Mouse (Mus musculus) kidney, adult 2 months (tissue): Measurements from ENCODE around the gene Wars. TPM values are rescaled to one million over a fixed set of nuclear protein-coding genes. Genes with fewer than 3 reads are reported as not detected.
A peak's percentile ranks its signal among the peaks of the same experiment; 100 is the strongest.

ENCODE experiments used
- DNase-seq: peaks from one replicate; pipeline ENCODE4 v3.0.0; 2021
- H3K27ac ChIP-seq: fragments of 200-500 bp; 2 replicates; pipeline ENCODE4 v1.5.1; 2012; ENCODE audit warnings: low read depth, low read length, control low read depth, inconsistent platforms; ENCODE audit not compliant: insufficient read depth
- H3K27me3 ChIP-seq: fragments of 200-500 bp; replicated peaks from 2 replicates; pipeline ENCODE4 v1.6.1; 2012; ENCODE audit warnings: mild to moderate bottlenecking, moderate library complexity, low read length, inconsistent platforms; ENCODE audit not compliant: control insufficient read depth, insufficient read depth
- H3K36me3 ChIP-seq: fragments of 200-500 bp; 2 replicates; pipeline ENCODE4 v1.6.1; 2012; ENCODE audit warnings: mild to moderate bottlenecking, moderate library complexity, low read length, inconsistent platforms; ENCODE audit not compliant: control insufficient read depth, insufficient read depth
- H3K4me1 ChIP-seq: fragments of 200-500 bp; 2 replicates; pipeline ENCODE4 v1.6.1; 2011; ENCODE audit warnings: low read length; ENCODE audit not compliant: control insufficient read depth, insufficient read depth
- H3K4me3 ChIP-seq: fragments of 200-500 bp; 2 replicates; pipeline ENCODE4 v1.5.1; 2011; ENCODE audit warnings: mild to moderate bottlenecking, low read depth, low read length, control low read depth; ENCODE audit not compliant: insufficient read depth
- CTCF ChIP-seq: fragments of 200-500 bp; conservative IDR thresholded peaks from 2 replicates; pipeline ENCODE4 v1.5.1; 2011; ENCODE audit warnings: low read depth, mild to moderate bottlenecking, control low read depth, low read length, moderate library complexity, mixed read lengths; ENCODE audit not compliant: insufficient read depth, insufficient read length
- POLR2A ChIP-seq: fragments of 200-500 bp; IDR thresholded peaks from one replicate; pipeline ENCODE4 v1.6.1; 2011; ENCODE audit warnings: low read depth, low read length, control low read depth
- WGBS: fragments of 180-500 bp; shearing (Covaris S2); methylation state at CpG from one replicate; pipeline ENCODE4 v1.1.7; 2018; 5-methylcytosine and 5-hydroxymethylcytosine counted together
- polyA plus RNA-seq: library from polyadenylated mRNA; depleted of rRNA; stranded (reverse); fragments of >200 nt; gene quantifications from 2 replicates; pipeline ENCODE4 v1.2.3, GENCODE M21; 2012

Wars gene
- polyA plus RNA-seq, 1 experiment: 54.4 TPM

DNA sequence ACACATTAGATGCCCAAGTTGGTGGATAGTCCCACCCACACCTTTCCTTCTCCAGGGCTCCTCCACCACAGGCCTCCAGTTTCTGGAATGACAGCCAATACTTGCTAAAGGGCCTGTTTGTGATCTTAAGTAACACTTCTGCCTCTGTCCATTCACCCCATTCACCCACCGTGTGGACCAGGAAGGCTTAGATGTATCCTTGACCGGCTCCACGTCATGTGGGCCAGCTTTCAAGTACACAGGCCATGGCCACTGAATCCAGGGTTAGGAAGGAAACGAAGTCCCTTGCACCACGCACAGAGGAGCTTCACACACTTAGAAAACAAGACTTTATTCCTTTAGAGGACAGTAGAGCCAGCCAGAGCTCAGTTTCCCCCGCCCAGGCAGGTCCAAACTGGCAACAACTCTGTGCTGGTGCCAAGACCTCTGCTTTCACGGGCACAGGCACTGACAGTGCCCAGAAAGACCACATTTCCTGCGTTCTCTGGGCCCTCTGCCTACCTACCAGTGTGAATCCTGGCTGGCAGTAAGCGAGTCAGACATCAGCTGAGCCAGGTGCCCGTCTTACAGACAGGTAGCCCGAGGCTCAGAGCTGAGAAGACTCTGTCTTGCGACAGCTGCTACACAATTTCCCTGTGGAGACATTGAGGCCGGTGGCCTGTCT is 68.3 kb downstream of the Wars start:
- no peak for TF ChIP-seq CTCF
- TF ChIP-seq POLR2A: no peak
- no peaks in the 10 kb centered on the region for H3K4me1 ChIP-seq
- H3K4me3 ChIP-seq: no peak overlapping the region
- H3K27ac ChIP-seq: no peak overlapping the region
- no peaks in the 10 kb centered on the region for H3K27me3 ChIP-seq
- H3K36me3 ChIP-seq: no peaks in the 10 kb centered on the region
- no peak for DNase-seq
- WGBS: 90% methylated on average over 13 of the region's 13 CpGs

DNA sequence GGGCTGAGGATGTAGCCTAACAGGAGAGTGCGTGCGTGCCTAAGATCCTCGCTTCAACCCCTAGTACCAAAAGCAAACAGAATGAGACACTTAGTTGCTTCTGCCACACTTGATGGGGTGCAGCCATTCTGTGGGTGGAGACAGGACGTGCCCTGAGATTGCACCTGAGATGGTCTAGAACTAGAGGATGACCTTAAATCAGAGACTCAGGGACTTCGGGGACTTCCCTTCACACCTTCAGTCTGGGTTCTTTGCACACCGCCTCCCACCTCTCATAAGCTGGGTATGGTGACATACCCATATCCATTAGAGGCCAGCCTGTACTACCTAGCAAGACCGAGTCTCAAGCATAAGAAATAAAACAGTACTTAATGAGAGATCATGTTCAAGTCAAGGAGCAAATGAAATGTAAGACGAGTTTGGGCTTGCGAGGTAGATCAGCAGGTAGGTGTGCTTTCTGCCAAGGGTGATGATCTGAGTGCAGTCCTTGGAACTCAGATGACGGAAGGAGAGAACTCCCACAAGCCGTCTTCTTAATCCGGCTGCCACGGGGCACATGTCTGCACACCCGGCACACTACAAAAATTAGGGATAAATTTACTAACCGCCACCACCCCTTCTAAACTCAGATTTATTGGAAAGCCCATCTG is 69.6 kb downstream of the Wars start:
- no peaks in the 10 kb centered on the region for H3K4me1 ChIP-seq
- H3K27me3 ChIP-seq: no peaks in the 10 kb centered on the region
- DNase-seq: no peak
- no peak for TF ChIP-seq CTCF
- no peak for TF ChIP-seq POLR2A
- H3K27ac ChIP-seq: no peak overlapping the region
- no peak overlapping the region for H3K4me3 ChIP-seq
- no peaks in the 10 kb centered on the region for H3K36me3 ChIP-seq
- WGBS: 86% methylated on average over 15 of the region's 15 CpGs

DNA sequence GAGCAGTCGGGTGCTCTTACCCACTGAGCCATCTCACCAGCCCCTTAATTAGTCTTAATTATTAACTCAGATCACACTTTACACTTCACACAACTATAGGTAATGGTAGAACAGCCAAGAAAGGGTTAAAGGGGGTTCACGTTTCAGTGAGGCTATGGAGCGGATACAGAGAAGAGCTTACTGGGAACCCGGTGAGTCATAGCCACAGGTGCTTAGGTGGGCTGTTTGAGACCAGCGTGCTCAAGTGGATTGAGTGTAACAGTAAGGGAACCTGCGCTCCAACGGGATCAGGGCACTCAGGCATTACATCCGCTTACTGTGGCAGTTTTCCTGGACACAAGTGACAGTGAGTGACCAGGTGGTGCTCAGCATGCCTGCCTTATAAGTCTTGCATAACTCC is 70.9 kb downstream of the Wars start:
- no peaks in the 10 kb centered on the region for H3K4me1 ChIP-seq
- H3K27me3 ChIP-seq: no peaks in the 10 kb centered on the region
- no peak for DNase-seq
- 41% methylated on average over 8 of the region's 8 CpGs for WGBS
- no peaks in the 10 kb centered on the region for H3K36me3 ChIP-seq
- no peak overlapping the region for H3K4me3 ChIP-seq
- no peak for TF ChIP-seq POLR2A
- no peak for TF ChIP-seq CTCF
- H3K27ac ChIP-seq: no peak overlapping the region

DNA sequence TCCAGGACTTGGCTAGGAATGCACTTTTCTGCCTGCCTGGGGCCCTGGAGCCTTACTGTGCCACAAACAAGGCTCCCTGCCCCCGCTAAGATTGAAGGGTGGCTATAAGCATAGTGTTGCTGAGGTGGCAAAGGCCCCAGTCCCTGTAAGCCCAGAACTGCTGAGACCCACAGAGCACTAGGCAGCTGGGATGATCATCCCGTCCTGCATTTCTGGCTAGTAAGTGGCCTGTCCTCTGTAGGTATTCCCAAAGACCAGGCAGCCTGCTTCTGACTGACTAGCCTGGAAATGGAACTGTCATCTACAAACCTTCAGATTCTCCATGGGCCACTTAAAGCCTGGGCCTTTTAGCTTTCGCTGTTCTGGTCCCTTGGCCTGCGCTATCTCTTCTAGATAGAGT is 73.5 kb downstream of the Wars start:
- Histone ChIP-seq H3K36me3 (no peaks in the 10 kb centered on the region; the same call in 1 of the 2 replicates), H3K27ac (no peak overlapping the region), H3K4me3 (no peak overlapping the region), H3K27me3 (no peaks in the 10 kb centered on the region), H3K4me1 (no peaks in the 10 kb centered on the region)
- 92% methylated on average over 4 of the region's 4 CpGs for WGBS
- DNase-seq: no peak
- TF ChIP-seq POLR2A (no peak), CTCF (no peak)

DNA sequence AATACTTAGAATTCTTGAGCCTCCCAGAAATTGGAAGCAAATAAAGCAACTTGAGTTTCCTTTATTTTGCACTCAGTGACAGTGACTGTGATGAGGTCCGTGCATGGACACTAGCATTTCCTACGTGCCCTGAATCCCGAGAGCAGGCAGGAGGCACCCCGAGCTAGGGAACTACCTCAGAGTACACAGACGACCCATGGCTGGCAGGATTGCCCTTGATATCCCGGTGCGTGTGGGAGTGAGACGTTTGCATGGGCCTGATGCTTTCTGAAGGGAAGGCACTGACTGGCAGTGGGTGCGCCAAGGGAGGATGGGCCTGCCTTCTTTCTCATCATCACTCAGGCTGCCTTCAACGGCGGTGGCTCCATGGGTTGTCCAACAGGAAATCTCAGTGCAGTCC is 77.4 kb downstream of the Wars start:
- Histone ChIP-seq H3K4me1 (no peaks in the 10 kb centered on the region), H3K4me3 (no peak overlapping the region), H3K27me3 (no peaks in the 10 kb centered on the region), H3K36me3 (no peaks in the 10 kb centered on the region; the same call in 1 of the 2 replicates), H3K27ac (no peak overlapping the region)
- 54% methylated on average over 11 of the region's 11 CpGs for WGBS
- TF ChIP-seq CTCF (no peak), POLR2A (no peak)
- DNase-seq: no peak

DNA sequence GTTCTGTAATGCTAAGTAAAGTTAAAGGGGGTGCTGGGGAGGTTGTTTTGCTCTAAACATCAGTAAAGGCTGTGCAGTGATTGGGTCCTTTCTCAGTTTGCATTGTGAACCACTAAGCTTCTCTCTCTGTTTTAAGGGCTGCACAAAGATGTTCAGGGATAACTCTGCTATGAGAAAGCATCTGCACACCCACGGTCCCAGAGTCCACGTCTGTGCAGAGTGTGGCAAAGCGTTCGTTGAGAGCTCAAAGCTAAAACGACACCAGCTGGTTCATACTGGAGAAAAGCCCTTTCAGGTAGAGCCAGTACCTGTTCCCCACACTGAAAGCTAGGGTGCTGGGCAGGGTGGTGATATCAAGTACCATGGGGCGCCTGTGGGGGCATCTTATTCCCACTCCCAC is 79.5 kb downstream of the Wars start:
- TF ChIP-seq CTCF (no peak), POLR2A (no peak)
- Histone ChIP-seq H3K27ac (no peak overlapping the region), H3K36me3 (no peaks in the 10 kb centered on the region; the same call in 1 of the 2 replicates), H3K27me3 (no peaks in the 10 kb centered on the region), H3K4me3 (no peak overlapping the region), H3K4me1 (peaks cover 3% of the 10 kb centered on the region; the same call in 1 of the 2 replicates)
- WGBS: 72% methylated on average over 6 of the region's 6 CpGs
- DNase-seq: no peak

DNA sequence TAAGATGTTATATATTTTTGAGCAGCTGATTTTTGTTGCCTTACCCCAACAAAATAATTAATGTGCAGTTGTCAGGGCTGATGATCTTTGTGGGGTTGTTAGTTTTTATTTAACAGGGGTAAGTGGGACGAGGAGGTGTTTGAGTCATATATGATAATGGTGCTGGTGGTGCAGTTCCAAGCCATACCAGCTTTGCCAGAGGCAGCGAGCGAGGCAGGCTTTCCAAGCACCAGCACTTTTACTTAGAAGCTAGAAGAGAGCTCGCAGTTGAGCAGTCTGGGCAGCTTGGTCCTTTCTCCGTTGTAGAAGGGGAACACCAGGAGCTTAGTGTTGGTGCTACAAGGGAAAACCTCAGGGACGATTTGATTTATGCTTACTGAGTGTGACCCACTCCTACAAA is 81.5 kb downstream of the Wars start:
- H3K27ac ChIP-seq: no peak overlapping the region
- TF ChIP-seq POLR2A: no peak
- peaks cover 3% of the 10 kb centered on the region; the same call in 1 of the 2 replicates for H3K4me1 ChIP-seq
- no peak for DNase-seq
- H3K36me3 ChIP-seq: no peaks in the 10 kb centered on the region; the same call in 1 of the 2 replicates
- no peak overlapping the region for H3K4me3 ChIP-seq
- no peaks in the 10 kb centered on the region for H3K27me3 ChIP-seq
- 57% methylated on average over 6 of the region's 6 CpGs for WGBS

DNA sequence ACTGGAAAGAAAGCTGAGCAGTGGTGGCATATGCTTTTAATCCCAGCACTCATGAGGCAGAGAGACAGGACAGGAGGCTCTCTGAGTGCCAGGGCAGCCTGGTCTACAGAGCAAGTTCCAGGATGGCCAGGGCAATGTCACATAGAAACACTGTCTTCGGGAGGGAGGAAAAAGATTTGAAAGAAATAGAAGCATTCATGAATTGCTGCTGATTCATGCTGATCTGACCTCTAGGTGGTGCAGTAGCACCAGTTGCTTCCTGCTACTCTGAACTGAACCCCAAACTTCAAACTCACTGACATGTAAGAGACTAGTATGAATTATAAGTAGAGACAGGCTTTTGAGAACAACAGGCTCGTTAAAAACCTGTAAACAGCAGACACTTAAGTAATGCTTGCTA is 82.8 kb downstream of the Wars start:
- no peaks in the 10 kb centered on the region for H3K36me3 ChIP-seq
- WGBS: 14% methylated on average over 2 of the region's 2 CpGs
- peak; percentile 58 for DNase-seq
- TF ChIP-seq POLR2A (no peak), CTCF (peak; percentile 52)
- no peak overlapping the region for H3K27ac ChIP-seq
- no peaks in the 10 kb centered on the region for H3K27me3 ChIP-seq
- H3K4me3 ChIP-seq: no peak overlapping the region
- peaks cover 3% of the 10 kb centered on the region; the same call in 1 of the 2 replicates for H3K4me1 ChIP-seq
